Mouse (Mus musculus): ENCODE data around the gene Gm5741.
A peak's percentile ranks its signal among the peaks of the same experiment; 100 is the strongest.

Gm5741 gene

GRCm38 (mm10) chr8:85073041-85073612 lies 5.3 kb upstream of the Gm5741 start:
- DNase-seq (ENCODE audit: low spot score), result no peak

GRCm38 (mm10) chr8:85072364-85072929 lies 4.7 kb upstream of the Gm5741 start:
- DNase-seq (ENCODE audit: low spot score), result no peak

- peak; percentile 91 for DNase-seq (ENCODE audit: low spot score)
These were observed 3.9 kb upstream of the Gm5741 start, which contains the start of gene Dhps for GRCm38 (mm10) chr8:85071514-85072281. Gene Dhps (plus strand): TSS chr8:85071757.

GRCm38 (mm10) chr8:85071041-85071440 lies 3.3 kb upstream of the Gm5741 start:
- DNase-seq (ENCODE audit: low spot score), result peak; percentile 84

- DNase-seq (ENCODE audit: low spot score), result no peak
These were observed 627 bp downstream of the Gm5741 start for GRCm38 (mm10) chr8:85067155-85067554.

GRCm38 (mm10) chr8:85065213-85065612 lies 2.6 kb downstream of the Gm5741 start:
- DNase-seq (ENCODE audit: low spot score), result peak; percentile 76

GRCm38 (mm10) chr8:85062603-85063002 lies 5.2 kb downstream of the Gm5741 start:
- no peak for DNase-seq (ENCODE audit: low spot score)

- peak; percentile 90 for DNase-seq (ENCODE audit: low spot score)
These were observed 7.7 kb downstream of the Gm5741 start, which contains the start of gene Fbxw9 for GRCm38 (mm10) chr8:85059879-85060616. Gene Fbxw9 (plus strand): TSS chr8:85060055.

- DNase-seq (ENCODE audit: low spot score), result no peak
These were observed 10.4 kb downstream of the Gm5741 start for GRCm38 (mm10) chr8:85057367-85057766.

- DNase-seq (ENCODE audit: low spot score), result no peak
These were observed 24.2 kb downstream of the Gm5741 start for GRCm38 (mm10) chr8:85043619-85044018.

GRCm38 (mm10) chr8:85037681-85038531 lies 29.9 kb downstream of the Gm5741 start:
- peak; percentile 68 for DNase-seq (ENCODE audit: low spot score)

GRCm38 (mm10) chr8:85037366-85037680 lies 30.5 kb downstream of the Gm5741 start:
- no peak for DNase-seq (ENCODE audit: low spot score)

GRCm38 (mm10) chr8:85036718-85037365 lies 30.9 kb downstream of the Gm5741 start, which contains the start of gene Tnpo2:
Gene Tnpo2 (plus strand): TSS chr8:85036915.
- peak; percentile 93 for DNase-seq (ENCODE audit: low spot score)

GRCm38 (mm10) chr8:85036381-85036717 lies 31.4 kb downstream of the Gm5741 start:
- no peak for DNase-seq (ENCODE audit: low spot score)

GRCm38 (mm10) chr8:85035728-85036310 lies 32.0 kb downstream of the Gm5741 start:
- no peak for DNase-seq (ENCODE audit: low spot score)

- DNase-seq (ENCODE audit: low spot score), result no peak
These were observed 32.5 kb downstream of the Gm5741 start for GRCm38 (mm10) chr8:85035165-85035727.

- DNase-seq (ENCODE audit: low spot score), result peak; percentile 85
These were observed 33.0 kb downstream of the Gm5741 start for GRCm38 (mm10) chr8:85034764-85035163.

GRCm38 (mm10) chr8:85033867-85034266 lies 33.9 kb downstream of the Gm5741 start:
- no peak for DNase-seq (ENCODE audit: low spot score)

GRCm38 (mm10) chr8:85032622-85033311 lies 35.0 kb downstream of the Gm5741 start:
- no peak for DNase-seq (ENCODE audit: low spot score)

GRCm38 (mm10) chr8:85029271-85029670 lies 38.5 kb downstream of the Gm5741 start:
- DNase-seq (ENCODE audit: low spot score), result no peak

Measured in yolk sac, embryonic 10.5 days (tissue).